Mouse (Mus musculus): ENCODE measurements around the gene Faf1.
"Not testable (repeated sequence)": the region's sequence is repeated elsewhere in the genome, so short reads cannot be mapped to it uniquely, and the experiment has no call there.

The Faf1 gene

DNA sequence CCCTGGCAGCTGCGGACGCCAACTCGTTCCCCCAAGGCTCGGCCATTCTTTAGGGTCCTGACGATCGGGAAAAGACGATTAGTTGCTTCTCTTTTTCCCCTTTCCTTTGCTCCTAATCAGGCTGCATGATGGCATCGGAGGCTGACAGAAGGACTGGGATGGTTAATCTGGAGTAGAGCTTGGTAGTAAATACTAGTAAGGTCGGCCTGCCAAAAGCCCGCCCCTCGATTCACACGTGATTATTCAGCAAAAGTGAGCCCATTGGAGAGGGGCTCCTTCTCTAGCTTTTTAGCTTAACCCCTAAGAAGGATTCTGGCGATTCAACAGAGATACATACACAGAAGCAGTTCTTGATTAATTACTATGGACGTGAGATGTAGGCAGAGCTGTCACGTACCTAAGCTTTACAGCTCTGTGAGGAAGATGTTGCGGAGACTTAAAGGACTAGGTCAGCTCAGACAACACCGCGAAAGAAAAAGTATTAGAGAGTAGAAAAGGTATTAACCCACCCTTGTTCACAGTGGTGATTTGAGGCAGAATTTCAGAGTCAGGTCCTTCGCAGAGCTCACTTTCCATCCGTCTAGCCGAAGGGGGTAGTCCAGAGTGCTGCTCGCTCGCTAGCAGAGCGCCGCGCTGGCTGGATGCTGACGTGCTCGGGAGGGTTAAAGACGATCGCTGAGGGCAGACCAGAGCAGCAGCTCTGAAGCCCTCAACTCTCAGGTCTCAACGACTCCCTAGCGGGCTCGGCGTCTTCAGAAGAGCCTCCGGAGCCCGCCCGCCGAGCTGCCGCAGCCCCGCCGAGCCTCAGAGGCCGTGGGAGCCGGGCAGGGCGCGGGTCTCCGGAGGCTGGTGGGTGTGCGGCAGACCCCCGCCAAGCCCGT, 11.0 kb upstream of the Faf1 start:
- DNase-seq (ENCODE audit: low spot score) = peak; percentile 79

DNA sequence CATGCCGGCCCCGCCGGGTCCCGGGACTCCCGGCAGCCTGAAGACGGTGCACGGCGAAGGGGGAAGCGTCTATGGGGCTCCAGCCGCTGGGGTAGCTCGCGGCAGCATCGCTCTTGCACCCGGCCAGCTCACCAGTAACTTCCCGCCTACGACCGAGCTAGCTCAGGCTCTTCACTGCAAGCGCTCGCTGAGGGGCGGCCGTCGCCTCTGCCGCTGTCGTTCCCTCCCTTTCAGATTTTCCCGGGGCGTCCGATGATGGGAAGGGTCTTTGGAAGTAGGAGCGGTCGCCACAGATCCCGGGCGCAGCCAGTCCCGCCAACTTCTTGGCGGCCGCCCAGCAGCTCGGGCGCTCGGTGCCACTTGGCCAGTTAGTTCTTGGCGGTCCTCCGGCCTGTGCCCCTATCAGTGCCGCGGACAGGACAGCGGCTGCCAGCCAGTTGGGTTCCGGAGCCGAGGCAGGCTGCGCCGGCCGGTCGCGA, 10.4 kb upstream of the Faf1 start:
- peak; percentile 79 for DNase-seq (ENCODE audit: low spot score)

DNA sequence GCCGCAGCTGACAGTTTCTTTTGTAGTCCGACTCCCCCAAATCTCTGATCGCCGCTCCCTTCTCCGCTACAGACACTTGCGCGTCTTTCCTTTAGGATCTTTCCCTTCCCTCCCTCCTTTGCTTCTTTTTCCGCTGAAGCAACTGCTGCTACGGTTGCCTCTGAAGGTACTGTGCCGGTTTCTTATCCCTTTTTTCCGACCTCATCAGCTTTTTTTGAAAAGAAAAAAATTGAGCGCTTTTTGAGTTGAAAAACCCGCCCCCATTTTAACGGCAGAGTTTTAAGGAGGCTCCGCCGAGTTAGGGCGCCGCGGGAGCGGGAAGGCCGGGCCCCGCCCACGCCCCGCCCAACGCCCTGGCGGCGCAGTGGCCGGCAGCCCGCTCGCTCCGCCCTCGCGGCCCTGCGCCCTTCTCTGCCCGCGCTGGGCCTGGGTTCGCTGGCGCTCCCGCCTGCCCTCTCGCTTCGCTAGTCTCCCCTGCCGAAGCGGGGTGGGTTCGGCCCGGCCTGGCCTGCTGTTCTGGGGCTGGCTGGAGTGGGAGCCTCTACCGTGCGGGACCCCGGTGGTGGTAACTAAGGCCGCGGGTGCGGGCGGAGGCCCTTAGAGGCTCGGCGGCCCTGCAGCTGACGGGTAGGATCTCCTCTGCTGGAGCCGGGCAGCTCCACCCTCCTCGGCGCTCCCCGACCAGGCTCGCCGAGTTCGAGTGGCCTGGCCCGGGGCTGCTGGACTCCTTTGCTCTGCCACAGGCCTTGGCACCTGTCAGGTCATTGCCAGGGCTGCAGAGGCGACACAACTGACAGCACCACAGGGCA, 9.7 kb upstream of the Faf1 start, which contains the start of gene Cdkn2c:
TSS of gene Cdkn2c (minus strand) at position 729 of the 809 bp plus-strand sequence.
- peak; percentile 91 for DNase-seq (ENCODE audit: low spot score)

DNA sequence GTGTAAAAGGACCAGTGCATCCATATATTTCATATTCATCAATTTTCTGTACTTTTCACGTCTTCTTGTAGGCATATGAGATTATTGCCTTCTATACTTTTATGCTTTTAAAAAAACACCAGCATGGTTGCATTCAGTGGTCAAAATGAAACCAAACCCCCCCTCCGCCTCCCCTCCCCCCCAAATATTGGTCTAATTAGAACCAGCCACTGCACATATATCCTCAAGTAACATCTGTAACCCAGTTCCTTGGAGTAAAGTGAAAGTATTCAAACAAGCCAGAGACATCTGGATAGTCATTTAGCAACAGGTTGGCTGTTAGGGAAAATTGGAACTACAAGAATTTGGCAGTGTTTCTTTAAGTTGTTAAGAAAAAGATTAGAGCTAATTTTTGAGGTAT, 8.9 kb upstream of the Faf1 start:
- DNase-seq (ENCODE audit: low spot score) = no peak

DNA sequence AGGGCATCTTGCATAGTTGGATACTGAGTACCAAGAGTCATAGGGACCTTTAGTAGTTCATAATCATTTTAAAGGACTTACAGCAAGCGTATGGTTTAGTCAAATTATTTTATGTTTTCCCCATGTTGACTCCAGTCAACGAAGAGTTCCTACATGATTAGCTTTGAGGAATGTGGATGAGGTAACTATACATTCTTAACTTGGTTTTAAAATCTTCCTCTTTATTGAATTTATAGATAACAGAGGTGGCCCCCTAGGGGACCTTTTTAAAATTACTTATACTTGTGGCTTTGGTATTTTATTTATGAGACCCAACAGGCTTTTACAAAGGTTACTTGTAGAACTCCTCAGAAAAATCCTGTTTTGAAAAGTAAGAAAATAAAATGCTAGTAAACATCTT, 6.2 kb upstream of the Faf1 start:
- no peak for DNase-seq (ENCODE audit: low spot score)

DNA sequence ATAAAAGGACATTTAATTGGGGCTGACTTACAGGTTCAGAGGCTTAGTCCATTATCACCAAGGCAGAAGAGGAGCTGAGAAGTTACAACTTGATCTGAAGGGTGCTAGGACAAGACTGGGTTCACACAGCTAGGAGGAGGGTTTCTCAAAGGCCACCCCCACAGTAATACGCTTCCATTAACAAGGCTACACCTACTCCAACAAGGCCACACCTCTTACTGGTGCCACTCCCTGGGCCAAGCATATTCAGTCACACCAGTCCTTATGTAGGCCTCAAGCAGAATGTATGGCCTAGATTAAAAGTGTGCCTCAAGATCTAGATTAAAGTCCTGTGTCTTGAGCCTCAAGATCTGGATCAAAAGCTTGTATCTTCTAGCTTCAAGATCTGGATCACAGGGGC, 4.4 kb upstream of the Faf1 start:
- DNase-seq (ENCODE audit: low spot score) = no peak

DNA sequence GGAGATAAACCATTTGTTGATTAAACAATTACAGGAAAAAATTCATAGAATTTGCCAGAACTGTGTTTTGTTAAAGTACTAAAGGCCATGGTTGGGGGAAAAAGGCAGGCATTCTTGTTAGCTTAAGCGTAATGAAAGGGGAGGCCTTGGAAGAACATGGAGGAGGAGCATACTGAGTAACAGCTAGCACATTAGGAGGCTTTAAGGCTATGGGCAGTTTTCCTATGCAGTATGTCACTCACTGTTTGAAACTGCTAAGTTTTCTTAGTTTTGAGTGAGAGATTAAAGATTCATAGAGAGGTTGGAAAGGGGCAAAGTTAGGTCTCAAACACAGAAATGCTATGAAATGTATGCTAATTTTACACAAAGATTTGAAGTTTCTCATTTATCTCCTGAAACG, 2.3 kb upstream of the Faf1 start:
- no peak for DNase-seq (ENCODE audit: low spot score)

DNA sequence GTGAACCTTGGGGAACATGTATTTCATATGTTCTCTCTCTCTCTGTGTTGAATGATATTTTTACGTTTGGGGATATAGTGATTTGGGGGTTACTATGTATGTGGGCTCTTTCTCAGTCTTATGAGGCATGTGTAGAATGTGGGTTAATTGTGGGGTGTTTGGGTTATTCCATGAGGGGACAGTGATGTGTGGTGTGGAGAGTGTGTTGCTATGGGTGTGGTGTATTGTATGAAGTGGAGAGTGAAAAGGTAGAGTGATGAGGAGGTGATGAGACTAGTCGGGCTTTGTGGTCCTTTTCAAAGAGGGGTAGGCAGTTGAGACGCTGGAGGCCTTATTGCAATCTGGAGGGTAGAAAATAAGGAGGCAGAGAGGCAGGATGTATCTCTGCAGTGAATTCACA, 833 bp downstream of the Faf1 start:
- no peak for DNase-seq (ENCODE audit: low spot score)

DNA sequence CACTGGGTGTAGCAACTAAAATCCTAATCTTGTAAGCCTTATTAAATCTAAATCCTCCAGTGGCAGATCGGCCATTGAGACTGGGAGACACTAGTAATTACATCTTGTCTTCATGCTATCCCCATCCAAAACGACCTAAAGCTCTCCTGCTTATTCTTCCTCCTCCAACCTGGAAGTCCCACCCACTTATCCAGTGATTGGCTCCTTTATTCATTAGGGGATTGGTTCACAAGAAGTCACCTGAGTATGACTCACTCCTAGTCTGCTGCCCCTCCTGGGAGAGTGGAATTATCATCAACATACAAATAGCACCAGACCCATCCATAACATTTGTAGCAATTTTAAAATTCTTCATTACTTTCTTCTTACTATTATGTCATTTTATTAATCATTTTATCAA, 7.2 kb downstream of the Faf1 start:
- no peak for DNase-seq (ENCODE audit: low spot score)

DNA sequence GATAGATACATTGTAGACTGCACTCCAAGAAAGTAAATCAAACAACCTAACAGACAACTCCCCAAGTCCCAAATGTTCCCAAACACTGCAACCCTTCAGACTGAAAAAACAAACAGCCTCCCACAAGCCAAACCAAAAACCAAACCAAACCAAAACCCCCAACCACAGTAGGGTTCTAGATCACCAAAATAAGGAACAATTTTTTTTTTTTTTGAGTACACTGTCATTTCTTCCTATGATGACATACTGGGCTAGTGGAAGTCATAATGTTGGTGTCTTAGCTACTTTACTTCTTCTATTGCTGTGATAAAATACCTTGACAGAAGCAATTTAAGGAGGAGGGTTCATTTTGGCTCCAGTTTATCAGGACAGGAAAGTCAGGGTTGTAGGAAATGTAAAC, 16.3 kb downstream of the Faf1 start:
- no peak for DNase-seq (ENCODE audit: low spot score)

DNA sequence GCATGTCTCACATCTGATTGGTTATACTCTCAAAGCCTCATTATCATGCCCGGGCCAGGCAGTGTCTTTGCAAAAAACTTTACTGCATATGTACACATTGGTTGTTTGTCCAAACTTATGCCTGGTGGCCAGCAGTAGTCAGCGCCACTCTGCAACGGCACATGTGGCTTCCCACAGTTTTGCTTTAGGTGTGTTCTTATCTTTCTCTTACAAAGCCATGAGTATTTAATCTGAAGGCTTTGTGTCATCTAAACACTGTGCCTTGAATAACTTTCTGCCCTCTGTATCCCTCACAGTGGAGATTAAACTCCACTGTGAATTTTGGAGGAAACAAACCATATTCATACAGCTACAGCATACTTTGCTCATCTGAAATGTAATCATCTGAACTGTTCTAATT, 24.3 kb downstream of the Faf1 start:
- DNase-seq (ENCODE audit: low spot score) = not testable (repeated sequence)

DNA sequence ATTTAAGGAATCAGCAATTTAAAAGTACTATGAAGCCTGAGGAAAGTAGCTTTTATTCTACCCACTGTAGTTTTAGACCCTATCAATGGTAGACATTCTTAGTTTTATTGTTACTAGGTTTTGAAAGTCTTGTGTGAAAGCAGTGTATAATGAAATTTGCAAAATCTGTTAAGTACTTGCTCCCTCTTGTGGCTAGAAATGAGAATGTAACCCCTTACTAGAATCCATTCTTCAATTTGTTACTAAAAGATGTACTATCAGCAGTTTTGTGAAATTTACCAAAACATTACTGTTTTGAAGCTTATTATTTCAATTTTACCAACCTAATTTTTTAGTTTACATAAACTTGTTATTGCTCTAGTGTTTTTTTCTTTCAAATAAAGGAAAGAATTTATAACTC, 27.2 kb downstream of the Faf1 start:
- DNase-seq (ENCODE audit: low spot score) = no peak

DNA sequence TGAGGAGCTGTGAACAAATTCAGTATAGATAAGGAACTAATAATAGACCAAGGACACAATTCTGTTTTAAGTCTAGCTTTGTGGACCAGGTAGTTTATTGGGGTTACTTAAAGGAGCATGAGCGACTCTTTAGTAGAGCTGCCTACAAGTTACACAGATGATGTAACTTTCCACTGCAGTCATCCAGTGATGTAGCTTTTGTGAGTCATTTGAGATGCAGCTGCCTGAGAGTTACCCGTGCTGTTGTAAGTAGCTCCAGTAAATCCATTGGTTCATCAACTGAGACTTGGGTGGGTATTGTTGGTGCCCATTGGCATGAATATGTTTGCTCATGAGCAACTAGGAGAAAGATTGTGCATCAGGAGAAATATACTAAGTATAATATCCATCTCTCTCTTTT, 29.0 kb downstream of the Faf1 start:
- no peak for DNase-seq (ENCODE audit: low spot score)

DNA sequence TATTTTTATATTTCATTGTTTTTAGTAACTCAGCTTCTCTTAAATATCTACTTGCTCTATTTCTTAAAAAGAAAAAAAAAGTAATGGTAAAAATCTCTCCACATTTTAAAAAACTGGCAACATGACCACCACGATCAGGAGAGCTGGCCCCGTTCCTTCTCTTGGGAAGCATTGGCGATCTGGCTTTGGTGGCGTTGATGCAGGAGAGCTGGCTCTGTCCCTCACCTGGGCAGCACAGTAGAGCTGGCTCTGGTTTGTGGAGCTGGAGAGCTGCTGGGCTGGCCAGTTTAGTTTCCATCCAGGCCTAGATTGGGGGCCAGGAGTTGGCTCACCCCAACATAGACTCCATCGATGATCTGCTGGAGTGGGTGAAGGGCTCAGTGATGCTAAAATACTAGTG, 42.9 kb downstream of the Faf1 start:
- DNase-seq (ENCODE audit: low spot score) = no peak

DNA sequence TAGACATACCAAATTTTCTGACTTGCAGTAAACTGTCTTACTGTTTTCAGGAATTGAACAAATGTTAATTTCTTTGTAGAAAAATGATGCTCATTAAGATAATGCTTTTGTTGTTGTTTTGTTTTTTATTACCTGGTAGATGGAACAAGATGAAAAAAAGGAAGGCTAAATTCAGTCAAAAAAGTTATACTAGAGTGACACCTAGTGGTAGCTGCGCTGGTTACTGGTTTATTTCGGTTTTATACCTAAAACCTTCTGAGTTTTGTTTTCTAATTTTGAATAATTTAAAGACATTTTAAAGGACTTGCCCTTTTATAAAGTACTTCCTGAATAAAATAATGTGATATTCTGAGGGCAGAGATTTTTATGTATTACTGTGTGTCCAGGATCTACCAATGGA, 52.9 kb downstream of the Faf1 start:
- peak; percentile 51 for DNase-seq (ENCODE audit: low spot score)

DNA sequence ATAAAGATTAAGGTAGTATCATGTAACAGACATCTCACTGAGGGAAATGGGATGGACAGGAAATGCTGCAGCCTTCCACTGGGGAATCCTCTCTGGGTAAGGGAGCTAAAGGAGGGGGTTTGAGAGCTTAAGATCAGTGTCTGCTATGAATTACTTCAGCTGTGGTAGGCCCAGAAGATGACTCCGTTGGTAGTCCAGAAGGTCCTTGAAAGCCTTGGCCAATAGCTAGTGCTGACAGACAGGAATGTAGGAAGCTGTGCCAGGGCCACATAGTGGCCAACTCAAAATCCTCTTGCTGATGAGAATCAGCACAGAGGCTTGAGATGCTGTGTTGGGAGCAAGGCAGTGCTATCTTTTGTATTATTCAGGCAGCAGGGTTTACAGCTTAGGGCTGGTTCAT, 59.4 kb downstream of the Faf1 start:
- no peak for DNase-seq (ENCODE audit: low spot score)

DNA sequence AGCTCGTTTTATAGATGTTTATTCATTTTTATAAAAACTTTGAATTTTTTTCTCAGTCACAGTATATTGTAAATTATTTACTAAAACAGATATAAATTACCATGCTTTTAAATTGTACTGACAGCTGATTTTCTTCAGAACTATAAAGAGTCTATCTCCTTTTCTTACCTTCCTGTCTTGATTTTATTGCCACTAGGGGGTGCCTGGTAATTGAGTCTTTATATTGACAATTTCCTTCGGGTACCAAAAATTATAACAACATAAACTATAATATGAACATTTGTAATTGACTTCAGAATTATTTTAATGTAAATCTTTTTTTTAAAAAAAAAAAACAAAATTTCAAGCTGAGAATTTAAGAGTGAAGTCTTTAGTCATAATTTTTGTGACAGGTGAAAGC, 67.6 kb downstream of the Faf1 start:
- DNase-seq (ENCODE audit: low spot score) = no peak

DNA sequence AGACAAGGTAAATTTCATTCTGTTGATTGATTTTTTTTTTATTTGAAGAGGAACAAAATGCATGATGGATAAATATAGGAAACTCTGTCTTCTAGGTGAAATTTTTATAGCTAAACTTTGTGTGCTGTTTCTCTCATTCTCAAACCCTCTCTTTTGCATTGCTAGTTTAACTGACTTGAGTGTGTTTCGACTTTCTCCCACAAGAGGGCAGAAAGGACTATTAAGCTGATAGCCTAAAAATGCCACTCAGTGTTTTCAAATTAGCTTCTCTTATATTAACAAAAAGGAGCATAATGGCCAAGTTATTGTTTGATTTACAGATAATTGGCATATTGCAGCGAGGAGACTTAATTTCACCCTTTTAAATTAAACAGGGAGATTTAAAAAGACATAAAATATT, 82.6 kb downstream of the Faf1 start:
- peak; percentile 52 for DNase-seq (ENCODE audit: low spot score)

DNA sequence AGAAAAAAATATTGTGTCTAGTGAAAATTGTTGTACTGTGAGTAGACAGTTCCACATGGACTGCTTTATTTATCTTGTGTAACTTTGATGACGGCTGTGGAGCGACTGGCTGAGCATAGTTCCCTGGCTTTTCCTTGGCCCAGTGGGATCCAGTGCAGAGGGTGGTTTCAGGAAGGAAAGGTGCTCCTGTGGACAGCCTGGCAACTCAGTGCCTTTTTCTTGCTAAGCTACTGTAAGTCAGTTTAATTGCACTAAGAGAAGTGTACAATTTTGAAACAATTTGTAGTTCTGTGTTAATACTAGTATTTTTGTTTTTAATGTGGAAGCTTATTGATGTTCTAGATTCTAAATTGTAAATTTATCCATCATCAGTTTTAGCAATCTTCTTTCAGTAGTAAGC, 83.5 kb downstream of the Faf1 start:
- DNase-seq (ENCODE audit: low spot score) = no peak

DNA sequence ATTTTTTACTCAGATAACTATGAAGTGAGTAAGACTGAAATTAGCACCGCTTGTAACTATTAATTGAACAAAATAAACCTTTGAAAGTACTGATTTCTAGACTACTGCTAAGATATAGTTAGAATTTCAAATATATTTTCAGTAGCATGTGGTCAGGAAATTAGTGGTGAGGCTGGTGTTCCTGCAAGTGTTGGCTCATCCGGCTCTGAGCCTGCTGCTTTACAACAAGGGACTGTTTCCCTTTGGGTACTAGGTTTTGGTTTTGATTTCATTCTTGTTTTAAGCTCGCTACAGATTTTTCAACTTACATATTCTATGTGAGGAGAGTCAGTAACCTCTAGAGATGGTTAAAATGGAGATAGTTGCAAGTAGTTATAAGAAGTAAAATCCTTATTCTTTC, 84.1 kb downstream of the Faf1 start:
- DNase-seq (ENCODE audit: low spot score) = no peak

DNA sequence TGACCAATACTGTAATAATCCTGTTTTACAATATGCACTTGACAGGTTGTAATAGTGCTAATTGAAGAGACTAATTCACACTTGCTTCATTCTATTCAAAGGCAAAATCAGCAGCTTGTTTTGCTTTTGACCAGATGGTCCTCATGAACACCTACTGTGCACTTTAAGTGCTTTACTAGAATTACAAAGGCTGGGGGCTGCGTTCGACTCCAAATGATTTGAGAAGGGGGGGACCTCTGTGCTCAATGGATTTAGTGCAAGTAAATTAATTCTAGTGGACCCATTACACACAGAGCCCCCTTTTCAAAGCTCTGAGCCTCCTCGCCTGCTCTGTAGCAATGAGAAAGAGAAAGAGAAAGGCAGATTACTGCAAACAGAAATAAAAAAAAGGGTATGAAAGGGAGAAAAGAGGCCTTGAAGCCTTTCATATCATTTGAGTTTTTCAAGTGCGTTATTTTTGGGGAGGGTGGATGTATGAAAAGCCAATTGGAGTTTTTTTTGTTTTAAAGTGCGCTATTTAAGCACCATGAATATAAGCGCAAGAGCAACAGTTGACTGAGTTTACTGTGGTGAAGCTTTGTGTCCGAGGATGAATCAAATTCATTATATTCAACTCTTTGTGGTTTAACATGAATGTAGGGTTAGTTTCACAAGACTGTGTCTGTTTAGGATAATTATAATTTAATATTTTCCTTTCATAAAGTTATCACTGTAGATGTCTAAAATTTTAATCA, 86.5 kb downstream of the Faf1 start:
- no peak for DNase-seq (ENCODE audit: low spot score)

DNA sequence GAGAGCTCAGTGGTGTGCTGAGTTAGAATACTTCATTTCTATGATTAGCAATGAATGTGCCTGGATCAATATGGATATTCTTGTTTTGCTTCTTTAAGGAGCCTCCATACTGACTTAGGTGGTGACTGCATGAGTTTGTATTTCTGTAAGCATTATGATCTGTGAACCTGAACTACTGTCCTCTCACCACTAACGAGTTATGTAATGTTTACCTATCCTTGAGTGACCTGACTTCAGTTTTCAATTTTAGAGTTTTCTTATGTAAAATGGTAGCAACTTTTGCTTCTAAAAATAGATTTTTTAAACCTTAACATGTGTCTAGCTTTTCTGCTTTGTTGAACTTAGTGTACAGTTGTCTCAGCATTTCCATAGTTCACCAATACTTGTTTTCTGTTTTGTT, 92.7 kb downstream of the Faf1 start:
- no peak for DNase-seq (ENCODE audit: low spot score)

All from testis, postnatal 10 days (tissue).